Mouse (Mus musculus) testis, adult 2 months (tissue): ENCODE data around the gene Usp37. TPM values are rescaled to one million over a fixed set of nuclear protein-coding genes. Genes with fewer than 3 reads are reported as not detected.
"Not testable (repeated sequence)": the region's sequence is repeated elsewhere in the genome, so short reads cannot be mapped to it uniquely, and the experiment has no call there.

Source experiments
- H3K27ac ChIP-seq: fragments of 200-500 bp; 2 replicates; pipeline ENCODE4 v1.5.1; 2012; ENCODE audit warnings: low read depth, low read length; ENCODE audit not compliant: control insufficient read depth, insufficient read depth
- H3K27me3 ChIP-seq: fragments of 200-500 bp; 2 replicates; pipeline ENCODE4 v1.6.1; 2012; ENCODE audit warnings: mild to moderate bottlenecking, low read length, moderate library complexity; ENCODE audit not compliant: control insufficient read depth, insufficient read depth
- H3K36me3 ChIP-seq: fragments of 200-500 bp; 2 replicates; pipeline ENCODE4 v1.6.1; 2012; ENCODE audit warnings: mild to moderate bottlenecking, low read length; ENCODE audit not compliant: control insufficient read depth, insufficient read depth
- H3K4me1 ChIP-seq: fragments of 200-500 bp; 2 replicates; pipeline ENCODE4 v1.6.1; 2012; ENCODE audit warnings: low read length; ENCODE audit not compliant: control insufficient read depth, insufficient read depth
- H3K4me3 ChIP-seq: fragments of 200-500 bp; 2 replicates; pipeline ENCODE4 v1.5.1; 2012; ENCODE audit warnings: low read depth, mild to moderate bottlenecking, low read length, moderate library complexity, mixed read lengths; ENCODE audit not compliant: control insufficient read depth
- CTCF ChIP-seq: fragments of 200-500 bp; IDR thresholded peaks from 2 replicates; pipeline ENCODE4 v1.5.1; 2012; ENCODE audit warnings: low read depth, mild to moderate bottlenecking, inconsistent platforms, low read length, moderate library complexity; ENCODE audit not compliant: control insufficient read depth, insufficient read depth, insufficient replicate concordance
- POLR2A ChIP-seq: fragments of 200-500 bp; IDR thresholded peaks from 2 replicates; pipeline ENCODE4 v1.6.1; 2012; ENCODE audit warnings: low read depth, mild to moderate bottlenecking, inconsistent platforms, low read length, moderate library complexity; ENCODE audit not compliant: control insufficient read depth
- polyA plus RNA-seq: library from polyadenylated mRNA; depleted of rRNA; stranded (reverse); fragments of >200 nt; gene quantifications from 2 replicates; pipeline ENCODE4 v1.2.3, GENCODE M21; 2012

Usp37 gene
- polyA plus RNA-seq, 1 experiment, result 23.7 TPM

- no peaks in the 10 kb centered on the region for H3K36me3 ChIP-seq
- peaks cover 3% of the 10 kb centered on the region for H3K4me1 ChIP-seq
- no peaks in the 10 kb centered on the region for H3K27me3 ChIP-seq
- H3K4me3 ChIP-seq, result no peak overlapping the region
- TF ChIP-seq POLR2A, result no peak
- no peak for TF ChIP-seq CTCF
- no peak overlapping the region for H3K27ac ChIP-seq
These were observed 139.9 kb downstream of the Usp37 start for GRCm38 (mm10) chr1:74404206-74404605.

- TF ChIP-seq POLR2A (no peak), CTCF (no peak)
- H3K27me3 ChIP-seq, result no peaks in the 10 kb centered on the region
- no peaks in the 10 kb centered on the region for H3K36me3 ChIP-seq
- no peak overlapping the region for H3K27ac ChIP-seq
- H3K4me1 ChIP-seq, result peaks cover 4% of the 10 kb centered on the region
- H3K4me3 ChIP-seq, result no peak overlapping the region
These were observed 142.9 kb downstream of the Usp37 start for GRCm38 (mm10) chr1:74401015-74401702.

GRCm38 (mm10) chr1:74400531-74400930 is 143.6 kb downstream of the Usp37 start:
- Histone ChIP-seq H3K36me3 (no peaks in the 10 kb centered on the region), H3K4me3 (no peak overlapping the region), H3K27ac (no peak overlapping the region), H3K27me3 (no peaks in the 10 kb centered on the region), H3K4me1 (peaks cover 4% of the 10 kb centered on the region)
- TF ChIP-seq CTCF (no peak), POLR2A (no peak)

DNA sequence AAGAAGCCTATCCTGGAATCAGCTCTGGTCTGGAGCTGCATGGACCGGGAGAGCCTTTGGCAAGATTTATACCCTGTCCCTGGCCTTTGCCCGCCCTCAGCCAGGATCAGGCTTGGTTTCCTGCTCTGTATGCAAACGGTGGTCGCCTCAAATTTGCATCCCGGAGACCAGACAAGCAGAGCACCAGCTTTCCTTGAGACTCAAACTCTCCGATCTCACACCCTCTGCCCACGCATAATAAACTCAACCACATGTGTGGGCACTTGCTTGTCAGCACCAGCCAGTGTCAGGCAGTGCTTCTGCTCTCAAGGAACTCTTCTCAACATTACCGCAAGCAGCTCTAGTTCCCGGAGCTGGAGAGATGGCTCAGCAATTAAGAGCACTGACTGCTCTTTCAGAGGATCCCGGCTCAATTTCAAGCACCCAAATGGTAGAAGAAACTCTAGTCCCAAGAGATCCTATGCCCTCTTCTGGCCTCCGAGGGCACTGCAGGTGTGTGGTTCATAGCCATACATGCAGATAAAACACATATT is 146.1 kb downstream of the Usp37 start:
- peak overlapping the region; percentile 63 for H3K4me3 ChIP-seq
- no peaks in the 10 kb centered on the region for H3K36me3 ChIP-seq

GRCm38 (mm10) chr1:74397268-74397918 is 146.7 kb downstream of the Usp37 start:
- Histone ChIP-seq H3K4me3 (peak overlapping the region; percentile 63), H3K4me1 (peaks cover 7% of the 10 kb centered on the region), H3K36me3 (no peaks in the 10 kb centered on the region), H3K27ac (peak overlapping the region; percentile 71), H3K27me3 (no peaks in the 10 kb centered on the region)
- TF ChIP-seq CTCF (peak; percentile 58; the same call in 1 of the 2 replicates), POLR2A (no peak; the same call in 1 of the 2 replicates)

More for the DNA sequence above, 146.1 kb downstream of the Usp37 start:
- Histone ChIP-seq H3K27me3 (no peaks in the 10 kb centered on the region), H3K27ac (peak overlapping the region; percentile 27), H3K4me1 (peaks cover 4% of the 10 kb centered on the region)
- no peak for TF ChIP-seq CTCF
- TF ChIP-seq POLR2A, result 0 out of 2 replicates have a peak, but pooled peaks have one; percentile 31

GRCm38 (mm10) chr1:74396456-74397222 is 147.4 kb downstream of the Usp37 start:
- peaks cover 11% of the 10 kb centered on the region for H3K4me1 ChIP-seq
- H3K27ac ChIP-seq, result peak overlapping the region; percentile 71
- H3K4me3 ChIP-seq, result peak overlapping the region; percentile 63
- not testable (repeated sequence) for H3K27me3 ChIP-seq, H3K36me3 ChIP-seq

DNA sequence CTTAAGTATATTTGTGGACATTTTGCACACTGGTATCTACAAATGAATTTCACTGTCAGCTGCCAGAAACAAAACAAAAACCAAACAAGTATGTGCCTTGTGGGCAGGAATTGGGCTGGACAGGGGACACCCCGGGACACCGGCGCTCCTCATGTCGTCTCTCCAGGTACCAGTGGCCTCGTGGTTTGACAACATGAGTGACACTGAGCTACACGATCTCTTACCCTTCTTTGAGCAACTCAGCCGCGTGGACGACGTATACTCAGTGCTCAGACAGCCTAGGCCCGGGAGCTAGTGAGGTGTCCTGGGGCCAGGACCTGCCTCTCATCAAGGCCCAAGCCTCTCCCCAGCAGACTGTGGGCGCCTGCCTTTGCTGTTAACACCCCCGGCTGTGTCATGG is 148.8 kb downstream of the Usp37 start:
- Histone ChIP-seq H3K27ac (no peak overlapping the region), H3K4me3 (no peak overlapping the region), H3K4me1 (peaks cover 12% of the 10 kb centered on the region), H3K36me3 (no peaks in the 10 kb centered on the region), H3K27me3 (no peaks in the 10 kb centered on the region)
- no peak for TF ChIP-seq CTCF
- TF ChIP-seq POLR2A, result no peak
